Mouse (Mus musculus) gastrocnemius, adult 18-20 months (tissue): Measurements from ENCODE around the gene Lgr4. TPM values are rescaled to one million over a fixed set of nuclear protein-coding genes. Genes with fewer than 3 reads are reported as not detected.

ENCODE experiments used
- DNase-seq: peaks from one replicate; pipeline ENCODE4 v3.0.0; 2021; ENCODE audit warnings: low spot score
- total RNA-seq, 2 experiments: library from RNA; stranded (reverse); gene quantifications; 2 replicates each; pipeline ENCODE4 v1.2.3; 2021

Gene Lgr4
- total RNA-seq, 2 experiments from 2014 or later, result 24.5 to 28.7 TPM

GRCm38 (mm10) chr2:109949519-109949918 is 32.1 kb downstream of the Lgr4 start:
- no peak for DNase-seq

- no peak for DNase-seq
Measured at GRCm38 (mm10) chr2:109950311-109950710, 32.9 kb downstream of the Lgr4 start.

- no peak for DNase-seq
Measured at GRCm38 (mm10) chr2:109951050-109951449, 33.6 kb downstream of the Lgr4 start.

- DNase-seq, result no peak
Measured at GRCm38 (mm10) chr2:109953048-109953717, 35.7 kb downstream of the Lgr4 start.

- DNase-seq, result no peak
Measured at GRCm38 (mm10) chr2:109953893-109954292, 36.4 kb downstream of the Lgr4 start.

- DNase-seq, result peak; percentile 17
Measured at GRCm38 (mm10) chr2:109955060-109955459, 37.6 kb downstream of the Lgr4 start.

- no peak for DNase-seq
Measured at GRCm38 (mm10) chr2:109955910-109956309, 38.5 kb downstream of the Lgr4 start.

GRCm38 (mm10) chr2:109956785-109957184 is 39.3 kb downstream of the Lgr4 start:
- peak; percentile 12 for DNase-seq

- DNase-seq, result peak; percentile 40
Measured at GRCm38 (mm10) chr2:109958692-109959406, 41.4 kb downstream of the Lgr4 start.

GRCm38 (mm10) chr2:109959407-109960075 is 42.1 kb downstream of the Lgr4 start:
- peak; percentile 29 for DNase-seq

- DNase-seq, result no peak
Measured at GRCm38 (mm10) chr2:109960246-109960645, 42.8 kb downstream of the Lgr4 start.

- DNase-seq, result no peak
Measured at GRCm38 (mm10) chr2:109961174-109961573, 43.7 kb downstream of the Lgr4 start.

- DNase-seq, result no peak
Measured at GRCm38 (mm10) chr2:109963591-109964258, 46.3 kb downstream of the Lgr4 start.

- no peak for DNase-seq
Measured at GRCm38 (mm10) chr2:109965753-109966420, 48.4 kb downstream of the Lgr4 start.

GRCm38 (mm10) chr2:109966863-109967262 is 49.4 kb downstream of the Lgr4 start:
- DNase-seq, result no peak

GRCm38 (mm10) chr2:109969381-109969780 is 51.9 kb downstream of the Lgr4 start:
- DNase-seq, result no peak

- no peak for DNase-seq
Measured at GRCm38 (mm10) chr2:109969926-109970532, 52.6 kb downstream of the Lgr4 start.

GRCm38 (mm10) chr2:109970744-109971410 is 53.4 kb downstream of the Lgr4 start:
- peak; percentile 51 for DNase-seq

GRCm38 (mm10) chr2:109972310-109972709 is 54.9 kb downstream of the Lgr4 start:
- DNase-seq, result no peak

GRCm38 (mm10) chr2:109972922-109973321 is 55.5 kb downstream of the Lgr4 start:
- DNase-seq, result no peak
